Comparison of ENCODE assay signal across 25 mouse cellular contexts in the genomic region with DNA sequence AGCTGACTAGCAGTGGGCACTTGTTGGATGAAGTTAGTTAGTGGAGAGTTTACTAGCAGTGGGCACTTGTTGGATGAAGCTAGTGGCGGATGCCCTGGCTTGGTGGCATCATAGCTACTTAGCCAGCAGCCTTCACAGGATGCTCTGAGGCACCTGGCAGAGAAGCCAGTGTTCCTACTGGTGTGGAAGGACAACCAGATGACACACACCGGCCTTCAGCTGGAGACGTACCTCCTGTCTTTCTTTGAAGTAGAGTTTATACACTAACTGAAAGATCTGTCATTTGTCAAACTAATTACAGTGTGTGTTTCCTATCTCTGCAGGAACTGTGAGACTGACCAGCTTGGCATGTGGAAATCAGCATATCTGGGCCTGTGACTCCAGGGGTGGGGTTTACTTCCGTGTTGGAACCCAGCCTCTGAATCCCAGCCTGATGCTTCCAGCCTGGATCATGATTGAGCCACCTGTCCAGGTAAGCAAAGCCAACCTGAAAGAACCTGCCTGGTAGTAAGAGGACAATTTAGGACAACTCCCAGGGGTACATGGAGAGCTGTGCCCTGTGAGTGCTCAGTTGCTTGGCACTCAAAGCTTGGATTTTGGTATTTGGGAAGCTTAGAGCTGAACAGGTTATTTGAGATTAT. TPM values are rescaled to one million over a fixed set of nuclear protein-coding genes. Genes with fewer than 3 reads are reported as not detected.
DNase-seq lines count a peak whose midpoint lies in the region; ATAC-seq lines count a peak whose summit lies in the region.
"Had no signal": no experiment of that assay in that cellular context is flagged by ENCODE, and none has a peak within 500 bp of the region (broad histone marks: within the 10 kb centered on the region; RNA-seq: fewer than 3 reads in every experiment).

No protein-coding gene starts in this region.

- no peaks in the 10 kb centered on the region for H3K27me3 ChIP-seq in liver, embryonic 16.5 days (ENCODE audit: control insufficient read depth, insufficient read depth, low read depth, low read length)
- H3K27me3 ChIP-seq in heart, embryonic 12.5 days (replicated peaks), result no peaks in the 10 kb centered on the region
- H3K27me3 ChIP-seq: embryonic facial prominence, embryonic 15.5 days; intestine, embryonic 15.5 days; midbrain, embryonic 13.5 days; Patski had no signal

- peak overlapping the region; percentile 71 for H3K27ac ChIP-seq in liver, embryonic 16.5 days (ENCODE audit: low read length)
- H3K27ac ChIP-seq in heart, embryonic 12.5 days (ENCODE audit: poor library complexity, severe bottlenecking), result no peak overlapping the region
- H3K27ac ChIP-seq: embryonic facial prominence, embryonic 15.5 days; forebrain, embryonic 10.5 days; heart, adult 2 months; hindbrain, embryonic 14.5 days; intestine, embryonic 15.5 days; kidney, postnatal 0 days; left cerebral cortex, adult 2 months; limb, embryonic 10.5 days; macrophage; midbrain, embryonic 13.5 days had no signal

- 0 out of 2 replicates have a peak overlapping the region, but pooled peaks have one; percentile 11 for H3K9ac ChIP-seq in liver, embryonic 16.5 days (ENCODE audit: low read depth, low read length)
- no peak overlapping the region for H3K9ac ChIP-seq in heart, embryonic 12.5 days
- H3K9ac ChIP-seq: embryonic facial prominence, embryonic 15.5 days; hindbrain, embryonic 14.5 days; intestine, embryonic 15.5 days; lung, embryonic 14.5 days; midbrain, embryonic 13.5 days had no signal

- H3K4me1 ChIP-seq in liver, embryonic 16.5 days (ENCODE audit: control insufficient read depth, low read depth, low read length), result peaks cover 30% of the 10 kb centered on the region
- H3K4me1 ChIP-seq in heart, embryonic 12.5 days (replicated peaks), result no peaks in the 10 kb centered on the region
- H3K4me1 ChIP-seq: embryonic facial prominence, embryonic 15.5 days; forebrain, embryonic 10.5 days; intestine, embryonic 15.5 days; limb, embryonic 10.5 days; midbrain, embryonic 13.5 days had no signal

- WGBS in liver, embryonic 16.5 days (ENCODE audit: insufficient replicate concordance), result 77% methylated on average over 4 of the region's 4 CpGs
- WGBS in heart, embryonic 12.5 days, result 69% methylated on average over 4 of the region's 4 CpGs

- H3K36me3 ChIP-seq in liver, embryonic 16.5 days (ENCODE audit: control insufficient read depth, insufficient read depth), result no peaks in the 10 kb centered on the region
- peaks cover 18% of the 10 kb centered on the region for H3K36me3 ChIP-seq in heart, embryonic 12.5 days
- H3K36me3 ChIP-seq: intestine, embryonic 15.5 days had no signal

- H3K9me3 ChIP-seq in liver, embryonic 16.5 days (replicated peaks; ENCODE audit: control insufficient read depth, low read length), result no peaks in the 10 kb centered on the region
- no peaks in the 10 kb centered on the region for H3K9me3 ChIP-seq in heart, embryonic 12.5 days (replicated peaks)
- H3K9me3 ChIP-seq: embryonic facial prominence, embryonic 15.5 days; forebrain, embryonic 10.5 days; intestine, embryonic 15.5 days; limb, embryonic 10.5 days; midbrain, embryonic 13.5 days had no signal

- DNase-seq in cerebellum, postnatal 4 days (ENCODE audit: low spot score in 2 of 2), result no peak
- DNase-seq in brain, adult 2 months (ENCODE audit: low read depth, low spot score), result peak; percentile 87
- peak; percentile 83 for DNase-seq in cerebellum, adult 9-11 months
- DNase-seq: B cell, adult 2 months; embryo, embryonic 11 days; gastrocnemius, postnatal 10 days; heart, adult 2 months; heart, postnatal 10 days; lung, embryonic 14.5 days; right cerebral cortex, postnatal 25 days had no signal

- ATAC-seq in cerebellum, adult (ENCODE audit: insufficient number of reproducible peaks, low FRiP score, low TSS enrichment), result peak; percentile 74; the same call in 1 of the 2 replicates
- no peak for ATAC-seq in liver, embryonic 16.5 days (ENCODE audit: low read depth)
- ATAC-seq in heart, embryonic 12.5 days (ENCODE audit: insufficient number of reproducible peaks, low FRiP score), result no peak
- ATAC-seq in frontal cortex, adult (ENCODE audit: low TSS enrichment), result no peak
- ATAC-seq: activated CD4-positive, CD25-positive, alpha-beta regulatory T cell, adult 4 months; intestine, embryonic 15.5 days; midbrain, embryonic 13.5 days; Patski had no signal

- H3K4me3 ChIP-seq in liver, embryonic 16.5 days (ENCODE audit: low read depth, low read length), result no peak overlapping the region
- no peak overlapping the region for H3K4me3 ChIP-seq in heart, embryonic 12.5 days
- H3K4me3 ChIP-seq: embryonic facial prominence, embryonic 15.5 days; forebrain, embryonic 10.5 days; heart, adult 2 months; intestine, embryonic 15.5 days; left cerebral cortex, adult 2 months; limb, embryonic 10.5 days; midbrain, embryonic 13.5 days had no signal

- no peak overlapping the region for H3K4me2 ChIP-seq in liver, embryonic 16.5 days (ENCODE audit: low read depth, low read length)
- H3K4me2 ChIP-seq in heart, embryonic 12.5 days, result no peak overlapping the region
- H3K4me2 ChIP-seq: embryonic facial prominence, embryonic 15.5 days; hindbrain, embryonic 14.5 days; intestine, embryonic 15.5 days; lung, embryonic 14.5 days; midbrain, embryonic 13.5 days had no signal

RNA-seq across cellular contexts. Expression of gene Ankrd9, which starts 24.4 kb away (rescaled TPM):
- 54.7 and 55.9 TPM in 2 replicates for polyA plus RNA-seq in liver, embryonic 16.5 days (2015; fragmentation: Nextera tagmentation; extraction: Ambion mirVana)
- polyA plus RNA-seq in heart, embryonic 12.5 days (2016; fragmentation: Nextera tagmentation; extraction: Ambion mirVana), result 13.2 and 14.2 TPM in 2 replicates

Comparison
In these comparisons a context has a peak if more than half of its experiments do, and no peak if none do; other contexts are left out.
1. DNase-seq: peak in brain, adult 2 months (single experiment) and cerebellum, adult 9-11 months (single experiment); none in cerebellum, postnatal 4 days (0 of 2).